Mouse (Mus musculus) brain, embryonic 14.5 days (tissue): Measurements from ENCODE around the gene Gm20538. TPM values are rescaled to one million over a fixed set of nuclear protein-coding genes. Genes with fewer than 3 reads are reported as not detected.

Experiments used
- DNase-seq: peaks from one replicate; pipeline ENCODE4 v3.0.0-alpha.2; 2011; ENCODE audit warnings: low read depth
- CTCF ChIP-seq: fragments of 200-500 bp; IDR thresholded peaks from 2 replicates; pipeline ENCODE4 v1.5.1; 2012; ENCODE audit warnings: inconsistent platforms, mild to moderate bottlenecking, moderate library complexity, borderline replicate concordance; ENCODE audit not compliant: insufficient read depth, insufficient read length; ENCODE audit errors: extremely low read depth
- POLR2A ChIP-seq: fragments of 200-500 bp; IDR thresholded peaks from 2 replicates; pipeline ENCODE4 v1.6.1; 2012; ENCODE audit warnings: mild to moderate bottlenecking, inconsistent platforms, borderline replicate concordance; ENCODE audit not compliant: poor library complexity, insufficient read depth, insufficient read length, severe bottlenecking; ENCODE audit errors: extremely low read depth
- polyA plus RNA-seq: library from polyadenylated mRNA; depleted of rRNA; stranded (reverse); fragments of >200 nt; gene quantifications from 2 replicates; pipeline ENCODE4 v1.2.3, GENCODE M21; 2012

The Gm20538 gene
- polyA plus RNA-seq, 1 experiment: not detected

DNA sequence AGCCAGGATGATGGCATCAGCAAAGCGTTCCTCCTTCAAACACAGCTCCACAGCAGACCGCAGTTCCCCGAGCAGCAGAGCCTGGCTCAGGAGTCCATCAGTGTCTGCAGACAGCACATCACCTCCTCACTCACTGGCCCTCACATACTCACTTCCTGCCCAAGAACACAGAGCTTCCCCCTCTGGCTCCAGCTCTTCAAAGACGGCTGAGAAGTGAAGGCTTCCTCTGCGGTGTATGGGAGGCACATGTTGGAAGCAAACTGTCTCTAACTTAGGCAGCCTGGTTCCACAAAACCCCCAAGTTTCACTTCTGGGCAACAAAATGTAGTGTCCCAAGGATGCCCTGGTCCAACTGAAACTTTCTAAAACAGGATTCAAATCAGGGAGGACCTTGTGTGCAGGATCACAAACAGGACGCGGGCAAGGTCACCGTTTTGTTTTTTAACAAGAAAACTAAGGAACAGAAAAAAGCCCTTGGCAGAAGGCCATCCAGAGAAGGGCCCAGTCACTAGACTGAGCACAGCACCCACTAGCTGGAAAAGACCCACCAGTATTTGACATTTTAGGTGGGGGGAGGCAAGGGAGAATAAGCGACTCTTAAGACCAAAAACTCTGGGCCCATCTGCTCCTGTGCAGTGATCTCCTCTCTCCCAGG lies 27.0 kb downstream of the Gm20538 start:
- TF ChIP-seq POLR2A: no peak
- no peak for DNase-seq

DNA sequence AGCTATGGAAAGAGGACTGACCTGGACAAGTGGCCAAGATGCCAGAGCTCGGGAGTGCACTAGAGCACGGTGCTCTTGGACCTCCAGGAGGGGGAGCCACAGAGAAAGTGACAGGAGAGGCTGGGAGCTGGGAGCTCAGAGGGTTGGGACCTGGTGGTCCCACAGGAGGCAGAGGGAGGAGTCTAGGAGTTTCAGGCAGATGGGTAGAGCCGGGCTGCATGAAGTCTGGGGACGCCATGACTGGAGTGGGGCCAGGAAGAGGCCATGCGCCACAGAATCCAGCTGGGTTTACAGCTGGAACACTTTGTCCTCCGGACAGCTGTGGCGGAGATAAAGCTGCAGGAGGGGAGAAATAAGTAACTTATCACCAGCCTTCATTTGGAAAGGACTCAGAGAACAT lies 33.5 kb downstream of the Gm20538 start:
- no peak for DNase-seq
- TF ChIP-seq CTCF: peak; percentile 19; the same call in 1 of the 2 replicates
- TF ChIP-seq POLR2A: no peak

GRCm38 (mm10) chr19:44517996-44518768 lies 34.4 kb downstream of the Gm20538 start:
- peak; percentile 61 for DNase-seq
- no peak for TF ChIP-seq POLR2A
- peak; percentile 42; the same call in 1 of the 2 replicates for TF ChIP-seq CTCF

DNA sequence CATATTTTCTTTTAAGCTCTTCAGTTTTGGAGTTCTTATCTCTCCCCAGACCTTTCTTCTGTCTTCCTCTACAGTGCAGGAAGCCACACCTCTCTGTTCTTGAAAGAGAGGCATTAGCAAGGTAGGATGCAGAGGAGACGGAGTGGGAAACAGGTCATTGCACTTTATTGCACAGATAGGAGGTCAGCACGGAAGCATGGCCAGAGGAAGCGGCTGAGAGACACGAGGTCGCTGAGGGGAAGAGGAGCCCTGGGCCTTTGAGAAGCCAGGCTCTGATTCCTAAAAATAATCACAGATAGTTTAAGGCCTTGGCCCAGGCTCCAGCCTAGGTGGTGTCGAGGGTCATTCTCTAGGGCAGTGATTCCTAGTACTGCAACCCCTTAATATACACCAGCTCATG lies 36.9 kb downstream of the Gm20538 start:
- TF ChIP-seq POLR2A (no peak), CTCF (no peak)
- DNase-seq: no peak

DNA sequence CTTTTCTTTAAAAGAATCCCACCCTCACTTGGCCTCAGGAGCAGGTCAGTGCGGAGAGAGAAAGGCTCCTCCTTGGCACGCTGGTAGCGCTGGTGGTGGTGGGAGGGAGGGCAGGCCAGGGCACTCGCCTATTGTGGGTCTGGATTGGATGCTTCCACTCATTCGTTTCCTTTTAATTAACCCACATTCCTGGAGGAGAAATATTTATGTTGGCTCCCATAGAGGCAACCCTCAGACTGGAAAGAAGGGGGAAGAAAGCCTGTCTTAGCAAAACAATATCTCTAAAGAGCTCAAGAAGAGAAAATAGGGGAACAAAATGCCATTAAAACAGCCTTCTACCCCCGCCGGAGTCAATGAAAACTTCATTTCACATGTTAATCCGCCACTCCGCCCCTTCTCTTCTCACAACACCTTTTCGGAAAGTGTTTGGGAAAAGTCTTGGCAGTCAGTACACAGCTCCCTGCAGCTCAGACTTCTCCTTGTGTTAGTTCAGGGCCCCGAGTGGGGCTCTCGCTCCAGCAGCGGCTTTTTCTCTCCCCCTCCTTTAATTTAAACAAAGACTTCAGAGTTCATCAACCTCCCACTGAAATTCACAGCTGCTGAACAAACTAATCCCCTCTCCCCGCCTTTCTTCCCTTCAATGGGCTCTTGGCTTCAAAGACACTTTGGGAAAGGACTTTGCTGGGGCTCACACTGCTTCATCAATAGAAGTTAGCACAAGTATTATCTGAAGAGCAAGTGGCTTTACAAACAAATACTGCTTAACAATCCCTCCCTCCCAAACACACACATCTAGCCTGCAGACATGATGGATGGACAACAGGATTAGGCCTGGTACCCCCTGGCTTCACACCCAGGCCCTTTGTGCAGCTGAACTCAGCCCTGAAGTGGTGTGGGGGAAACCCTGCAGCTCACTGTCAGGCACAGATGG lies 37.8 kb downstream of the Gm20538 start:
- TF ChIP-seq POLR2A: no peak
- peak; percentile 44; the same call in 1 of the 2 replicates for TF ChIP-seq CTCF
- peak; percentile 96 for DNase-seq

DNA sequence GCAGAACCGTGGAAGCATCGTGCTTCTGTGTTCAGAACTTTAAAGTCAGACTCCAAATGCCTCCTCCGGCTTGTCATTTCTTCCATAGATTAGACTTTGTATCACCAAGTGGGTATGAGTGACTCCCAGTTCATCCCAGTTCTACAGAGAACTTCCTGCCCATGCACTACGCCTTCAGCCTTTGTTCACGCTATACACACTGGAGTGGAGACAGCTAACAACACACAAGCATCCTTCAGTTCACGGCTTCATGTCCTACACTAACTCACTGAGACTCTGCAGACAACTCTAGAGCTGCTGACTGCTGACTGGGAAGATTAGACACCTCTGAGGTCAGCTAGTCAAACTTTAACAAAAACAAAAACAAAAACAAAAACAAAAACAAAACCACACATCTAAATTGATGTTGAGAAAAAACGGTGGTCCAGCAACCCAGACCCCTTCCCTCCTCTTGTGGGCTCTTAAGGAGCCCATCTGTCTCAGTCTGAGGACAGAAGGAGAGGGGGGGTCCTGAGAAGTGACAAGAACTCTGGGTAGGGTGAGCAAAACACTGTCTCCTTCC lies 38.6 kb downstream of the Gm20538 start:
- no peak for DNase-seq
- TF ChIP-seq POLR2A (no peak), CTCF (no peak)

DNA sequence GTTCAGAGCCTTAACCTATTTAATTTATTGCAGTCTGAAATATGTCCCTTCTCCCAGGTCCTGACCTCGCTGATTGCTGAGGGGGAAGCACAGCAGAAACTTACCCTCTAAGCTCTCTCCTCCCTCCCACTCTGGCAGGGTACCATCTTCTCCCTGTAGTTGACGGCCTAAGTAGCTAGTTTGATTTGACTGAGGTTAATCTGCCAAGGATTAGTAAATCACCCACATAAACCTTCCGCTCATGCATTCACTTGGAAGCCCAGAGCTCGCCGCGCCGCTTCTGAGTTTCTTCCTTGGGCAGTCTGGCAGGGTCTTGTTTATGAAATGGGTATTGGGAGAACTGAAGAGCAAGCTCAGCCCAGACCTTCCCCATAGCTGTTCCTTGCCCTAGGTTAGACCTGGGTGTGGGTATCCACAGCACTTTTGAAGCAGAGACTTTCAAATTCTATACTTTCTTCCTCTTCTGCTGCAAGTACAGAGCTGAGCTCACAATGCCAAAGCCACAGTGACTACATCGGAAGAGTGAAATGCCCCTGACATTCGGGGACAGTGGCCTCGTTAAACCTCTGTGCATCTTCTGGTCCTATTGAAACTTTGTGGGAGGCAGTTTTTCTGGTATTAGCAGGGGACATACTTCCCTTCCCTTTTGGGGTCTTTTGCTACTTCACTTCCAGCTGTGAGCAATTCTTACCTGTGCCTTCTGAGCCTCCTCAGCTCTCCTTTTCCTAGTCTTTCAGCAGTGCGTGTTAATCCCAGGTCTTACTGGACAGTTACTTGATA lies 39.4 kb downstream of the Gm20538 start:
- no peak for TF ChIP-seq CTCF
- no peak for TF ChIP-seq POLR2A
- peak; percentile 54 for DNase-seq

GRCm38 (mm10) chr19:44512601-44513000 lies 40.0 kb downstream of the Gm20538 start:
- TF ChIP-seq CTCF (no peak), POLR2A (no peak)
- DNase-seq: no peak

GRCm38 (mm10) chr19:44511451-44512231 lies 41.0 kb downstream of the Gm20538 start:
- TF ChIP-seq POLR2A (no peak), CTCF (no peak)
- peak; percentile 72 for DNase-seq

DNA sequence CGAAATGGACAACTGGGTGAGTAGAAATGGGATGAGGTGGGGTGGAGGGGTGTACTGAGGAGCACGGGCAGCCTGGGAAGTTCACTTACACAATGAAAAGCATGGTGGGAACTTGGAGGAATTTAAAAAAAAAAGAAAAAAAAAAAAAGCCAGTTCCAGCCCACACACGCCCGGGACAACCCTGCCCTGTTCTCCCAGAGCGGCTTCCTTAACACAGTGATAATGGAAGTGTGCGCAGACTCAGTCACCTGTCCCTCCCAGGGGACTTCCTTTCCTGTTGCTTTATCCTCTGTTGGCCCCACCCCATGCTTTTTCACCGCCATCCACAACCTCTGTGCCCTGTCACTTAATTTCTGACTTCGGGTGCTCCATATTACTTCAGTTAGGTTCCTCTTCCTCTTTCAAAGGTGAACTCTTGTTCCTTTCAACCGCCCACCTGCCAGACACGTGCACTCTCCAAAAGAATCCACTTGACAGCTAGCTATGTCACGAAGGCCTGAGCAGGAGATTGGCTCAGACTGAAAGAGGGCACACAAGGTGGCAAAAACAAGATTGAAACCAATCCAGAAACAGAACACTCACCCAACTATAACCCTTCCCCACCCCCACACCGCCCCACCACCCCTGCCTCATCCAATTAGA lies 42.0 kb downstream of the Gm20538 start:
- no peak for TF ChIP-seq CTCF
- DNase-seq: no peak

GRCm38 (mm10) chr19:44502741-44503140 lies 49.9 kb downstream of the Gm20538 start:
- no peak for DNase-seq
- TF ChIP-seq POLR2A (no peak), CTCF (no peak)
